Mouse (Mus musculus) ES-CJ7 (cell line): ENCODE data around the gene Ctnnbl1.

ENCODE experiments used
- DNase-seq: peaks from one replicate; pipeline ENCODE4 v3.0.0; 2011; ENCODE audit warnings: low read depth, low spot score

Gene Ctnnbl1

DNA sequence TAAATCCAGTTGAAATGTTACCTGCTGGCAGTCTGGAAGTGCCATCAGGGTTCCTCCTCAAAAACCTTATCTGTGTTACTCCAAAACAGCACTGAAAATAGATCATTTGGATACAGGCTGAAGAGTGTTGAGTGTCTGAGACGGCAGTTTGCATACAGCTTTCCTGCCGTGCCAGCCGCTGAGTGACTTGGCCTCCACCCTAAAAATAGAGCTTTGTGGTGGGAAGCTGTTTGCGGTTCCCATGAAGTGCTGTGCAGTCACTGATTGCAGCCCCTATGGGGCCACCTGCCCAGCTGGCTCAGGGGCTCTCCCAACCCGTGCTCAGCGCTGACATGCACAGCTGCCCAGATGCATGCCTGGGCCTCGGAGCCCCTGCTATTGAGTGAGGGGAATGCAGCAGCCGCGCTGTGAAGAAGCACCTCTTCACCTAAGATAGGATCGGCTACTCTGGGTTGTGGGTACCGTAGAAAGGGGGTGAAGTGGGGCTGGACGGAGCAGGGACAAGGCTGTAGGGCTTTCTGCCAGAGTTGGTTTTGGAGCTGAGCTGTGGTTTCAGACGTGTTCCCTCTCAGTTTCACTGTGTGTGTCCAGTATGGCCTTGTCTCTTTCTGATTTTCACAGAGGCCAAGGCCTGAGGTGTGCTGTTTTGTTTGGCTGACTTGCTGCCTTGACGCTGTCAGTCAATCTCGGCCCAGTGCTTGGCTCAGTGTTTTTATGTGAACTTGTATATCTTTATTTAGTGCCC is 81.5 kb downstream of the Ctnnbl1 start:
- no peak for DNase-seq

DNA sequence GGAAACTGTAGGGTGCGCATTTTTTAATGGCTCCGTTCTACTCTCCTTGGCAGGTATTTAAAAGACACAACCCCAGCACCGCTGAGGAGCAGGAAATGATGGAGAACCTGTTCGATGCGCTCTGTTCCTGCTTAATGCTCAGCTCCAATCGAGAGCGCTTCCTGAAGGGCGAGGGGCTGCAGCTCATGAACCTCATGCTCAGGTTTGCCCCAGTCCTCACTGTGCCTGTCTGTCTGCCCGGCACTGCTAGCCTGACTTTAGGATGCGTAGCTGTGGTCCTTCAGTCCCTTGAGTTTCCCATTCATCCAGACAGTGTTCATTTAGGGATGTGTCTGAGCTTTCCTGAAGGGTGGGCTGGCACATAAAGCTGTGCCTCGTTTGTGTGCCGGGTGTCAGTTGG is 82.2 kb downstream of the Ctnnbl1 start:
- no peak for DNase-seq

DNA sequence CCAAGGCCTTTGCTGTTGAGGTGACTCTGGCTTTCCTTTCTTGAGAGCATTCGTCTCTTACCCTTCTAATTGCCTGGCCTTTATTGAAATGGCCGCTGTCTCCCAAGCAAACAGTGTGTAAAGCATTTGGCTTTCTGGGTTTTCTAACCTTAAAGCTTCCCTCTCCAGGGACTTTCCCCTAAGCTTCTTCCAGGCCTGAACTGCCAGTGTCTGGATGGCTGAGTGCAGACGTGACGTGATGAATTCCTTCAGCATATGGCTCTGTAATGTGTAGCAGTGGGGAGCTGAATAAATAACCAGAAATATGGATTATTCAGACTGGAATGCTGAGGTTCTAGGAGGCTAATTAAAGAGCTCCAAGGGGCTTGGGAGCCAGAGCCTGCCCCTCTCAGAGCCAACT is 84.1 kb downstream of the Ctnnbl1 start:
- DNase-seq = no peak

DNA sequence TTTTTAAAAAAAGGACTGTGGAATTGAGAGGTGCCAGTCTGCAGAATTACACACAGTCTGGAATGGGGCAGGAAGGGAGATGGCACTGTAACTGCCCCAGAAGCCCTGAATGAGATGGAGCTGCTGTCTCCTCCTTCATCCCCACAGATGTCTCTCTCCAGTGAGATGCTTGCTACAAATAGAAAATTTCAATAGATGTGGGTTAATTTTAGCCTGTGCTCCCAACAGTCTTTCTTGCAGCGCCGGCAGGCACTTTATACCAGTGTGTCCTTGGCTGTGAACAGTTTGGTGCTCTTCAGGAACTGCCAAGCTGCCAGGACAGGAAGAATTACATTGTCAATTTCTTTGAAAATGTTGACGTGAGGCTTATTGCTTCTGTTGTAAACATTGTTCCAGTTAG is 86.3 kb downstream of the Ctnnbl1 start:
- DNase-seq = no peak

DNA sequence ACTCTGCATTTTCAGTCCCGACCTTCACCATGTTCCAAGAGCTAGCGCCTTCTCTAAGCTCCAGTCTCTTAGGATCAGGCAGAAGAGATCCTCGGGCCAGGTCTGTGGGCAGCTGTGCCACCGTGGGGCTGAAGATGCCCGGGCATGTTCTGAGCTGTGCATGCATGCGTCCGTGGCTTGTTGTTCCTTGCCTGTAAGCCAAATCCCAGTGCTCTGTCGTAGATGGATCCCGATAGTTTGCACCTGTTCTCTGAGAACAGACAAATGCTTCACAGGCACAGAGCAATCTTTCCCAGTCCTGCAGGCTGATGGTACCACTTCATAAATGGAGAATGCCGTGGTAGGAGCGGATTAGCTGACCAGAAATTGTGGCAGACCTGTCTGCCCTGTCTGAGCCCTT is 87.0 kb downstream of the Ctnnbl1 start:
- no peak for DNase-seq

DNA sequence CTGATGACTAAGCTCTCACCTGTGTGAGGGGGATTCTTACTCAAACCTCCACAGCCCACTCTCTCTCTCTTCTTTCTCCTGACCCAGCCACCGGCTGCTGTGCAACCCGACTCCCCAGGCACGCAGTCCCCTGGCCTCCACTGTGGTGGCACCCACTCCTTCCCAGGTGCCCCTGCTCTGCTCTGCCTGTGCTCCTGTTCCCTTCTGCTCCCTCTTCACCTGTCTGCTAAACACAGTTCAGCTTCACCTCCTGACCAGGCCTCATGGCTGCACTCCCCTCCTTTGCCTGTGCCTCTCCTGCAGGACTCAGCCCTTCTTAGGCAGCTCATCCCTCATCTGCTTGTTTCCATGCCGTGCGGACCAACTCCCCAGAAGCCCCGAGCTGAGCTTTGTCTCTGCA is 92.9 kb downstream of the Ctnnbl1 start:
- DNase-seq = no peak

DNA sequence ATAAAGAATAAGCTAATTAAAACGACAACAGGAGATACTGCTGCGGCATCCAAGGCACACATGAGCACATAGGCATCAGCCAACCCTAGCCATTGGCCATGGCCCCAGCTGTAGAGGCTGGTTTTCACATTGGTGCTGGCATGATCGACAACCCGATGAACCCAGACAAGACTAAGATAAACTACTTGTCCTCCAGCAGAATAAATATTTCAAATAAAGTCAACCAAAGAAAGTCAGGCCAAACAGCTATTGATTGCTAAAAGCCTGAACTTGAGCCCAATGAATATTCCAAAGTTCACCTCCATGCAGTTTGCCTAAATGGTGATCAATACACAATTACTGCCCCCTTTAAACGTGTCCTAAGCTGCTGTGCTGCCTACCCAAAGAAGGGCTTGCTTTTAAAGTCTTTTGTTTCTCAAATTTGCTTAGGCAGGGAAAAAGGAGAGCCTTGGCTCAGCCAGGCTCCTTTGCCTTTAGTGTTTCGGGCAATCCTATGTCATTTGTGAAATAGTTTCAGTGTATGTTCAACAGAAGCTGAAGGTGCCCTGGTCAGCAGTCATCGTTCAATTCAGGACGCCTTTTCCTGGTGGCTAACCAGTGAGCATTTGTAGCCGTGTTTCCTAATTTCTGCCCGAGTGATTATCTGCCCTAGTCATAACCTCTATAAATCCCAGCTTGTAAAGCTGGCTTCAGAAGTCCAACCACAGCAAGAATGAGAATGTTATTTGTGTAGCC is 93.6 kb downstream of the Ctnnbl1 start:
- DNase-seq = no peak

DNA sequence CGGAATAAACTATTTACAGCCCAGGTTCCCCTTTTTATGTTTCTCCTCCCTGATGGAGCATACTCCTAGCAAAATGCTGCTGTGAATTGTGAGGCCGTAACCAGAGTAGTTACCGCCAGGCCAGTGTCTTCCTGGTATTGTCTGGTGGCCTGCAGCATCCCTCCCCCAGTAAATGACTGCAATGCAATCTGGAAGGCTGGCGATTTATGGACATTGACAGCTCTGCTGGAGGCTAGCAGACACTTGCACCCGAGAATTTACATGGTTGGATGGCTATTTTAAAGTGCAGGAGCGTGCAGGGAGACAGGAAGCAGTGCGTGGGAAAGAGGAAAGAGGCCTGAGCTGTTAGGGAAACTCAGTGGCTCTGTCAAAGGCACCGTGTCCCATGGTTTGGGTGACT is 99.8 kb downstream of the Ctnnbl1 start:
- DNase-seq = no peak

DNA sequence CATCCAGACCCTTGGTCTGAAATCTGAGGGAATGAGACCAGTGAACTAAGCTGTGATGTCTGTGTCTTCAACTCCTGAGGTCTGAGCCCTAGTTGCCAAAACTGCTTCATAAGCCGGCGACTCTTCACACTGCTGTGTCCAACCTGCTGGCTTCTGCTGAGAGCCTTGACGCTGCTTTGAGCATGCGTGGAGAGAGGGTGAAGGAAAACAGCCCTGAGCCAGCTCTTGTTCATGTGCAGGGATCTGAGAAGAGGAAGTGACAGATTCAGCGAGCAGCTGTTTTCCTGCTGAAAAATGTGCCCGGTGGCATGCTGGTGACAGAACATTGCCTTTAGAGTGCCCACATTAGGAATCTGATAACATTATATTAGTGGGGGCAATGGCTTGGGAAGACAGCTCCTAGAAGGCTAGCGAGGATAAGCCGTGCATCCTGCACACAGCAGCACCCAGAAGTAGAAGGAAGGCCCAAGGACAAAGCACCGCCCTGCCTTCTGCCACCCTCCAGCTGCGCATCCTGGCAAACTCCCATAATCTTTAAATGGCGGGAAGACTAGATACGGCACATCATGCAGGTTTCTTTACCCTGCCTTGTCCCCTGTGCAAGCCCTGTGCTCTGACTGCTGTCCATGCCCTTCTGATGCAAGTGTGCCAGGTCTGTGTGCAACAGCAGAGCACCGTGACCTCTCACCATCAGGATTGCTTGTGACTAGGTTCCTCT is 101.2 kb downstream of the Ctnnbl1 start:
- no peak for DNase-seq

DNA sequence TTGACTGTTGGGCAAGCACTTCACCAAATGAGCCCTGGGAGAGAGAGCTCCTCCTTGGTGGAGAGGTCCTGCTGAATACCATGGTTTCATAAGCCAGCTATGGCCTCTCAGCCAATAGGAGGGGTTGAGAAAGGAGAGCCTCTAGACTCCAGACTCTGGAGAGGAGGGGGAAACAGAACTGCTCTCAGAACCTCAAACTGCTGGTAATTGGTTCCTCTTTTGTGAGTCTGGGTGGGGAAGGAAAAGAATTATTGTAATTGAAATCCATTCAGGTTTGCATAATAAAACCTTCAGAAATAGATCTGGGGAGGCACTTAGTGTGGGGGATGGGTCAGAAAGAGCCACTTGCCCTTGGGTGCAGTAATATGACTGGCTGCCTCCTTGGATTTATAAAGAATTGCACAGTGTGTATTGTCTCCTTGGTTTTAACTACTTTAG is 103.5 kb downstream of the Ctnnbl1 start:
- DNase-seq = peak; percentile 96

DNA sequence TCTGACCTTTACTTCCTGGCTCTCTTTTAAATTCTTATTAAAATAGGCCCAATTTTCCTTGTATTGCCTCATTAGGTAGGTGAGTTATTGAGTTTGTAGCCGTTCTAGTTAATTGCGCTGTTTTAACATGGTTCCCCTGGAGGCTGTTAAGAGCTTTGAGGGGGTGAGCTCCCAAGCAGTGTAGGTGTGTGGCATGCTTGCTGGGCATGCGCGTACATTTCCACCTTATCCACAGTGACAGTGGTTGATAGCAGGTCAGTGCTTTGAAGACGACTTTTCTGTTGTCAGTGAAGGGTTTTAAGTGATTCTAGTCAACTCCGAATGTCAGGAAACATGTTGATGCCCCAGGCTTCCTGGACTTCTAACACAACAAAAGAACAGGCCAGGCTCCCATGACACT is 103.9 kb downstream of the Ctnnbl1 start:
- peak; percentile 82 for DNase-seq

DNA sequence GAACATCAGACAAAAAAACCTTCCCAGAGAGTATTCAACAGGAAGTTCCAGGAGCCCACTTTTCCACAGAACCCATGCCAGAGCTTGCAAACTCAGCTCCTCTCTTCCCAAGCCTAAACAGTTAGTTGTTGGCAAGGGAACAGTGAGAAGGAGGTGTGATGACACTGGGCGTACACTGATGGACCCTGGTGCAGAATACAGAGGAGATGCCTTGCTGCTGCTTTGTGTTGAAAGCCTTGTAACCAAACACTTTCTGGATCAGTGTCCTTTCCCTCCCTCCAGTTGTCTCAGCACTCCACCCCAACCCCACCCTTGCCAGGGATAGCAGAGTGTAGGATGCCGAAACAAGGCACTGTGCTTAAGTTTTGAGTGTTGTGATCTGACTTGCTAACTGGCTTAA is 107.5 kb downstream of the Ctnnbl1 start:
- peak; percentile 71 for DNase-seq

DNA sequence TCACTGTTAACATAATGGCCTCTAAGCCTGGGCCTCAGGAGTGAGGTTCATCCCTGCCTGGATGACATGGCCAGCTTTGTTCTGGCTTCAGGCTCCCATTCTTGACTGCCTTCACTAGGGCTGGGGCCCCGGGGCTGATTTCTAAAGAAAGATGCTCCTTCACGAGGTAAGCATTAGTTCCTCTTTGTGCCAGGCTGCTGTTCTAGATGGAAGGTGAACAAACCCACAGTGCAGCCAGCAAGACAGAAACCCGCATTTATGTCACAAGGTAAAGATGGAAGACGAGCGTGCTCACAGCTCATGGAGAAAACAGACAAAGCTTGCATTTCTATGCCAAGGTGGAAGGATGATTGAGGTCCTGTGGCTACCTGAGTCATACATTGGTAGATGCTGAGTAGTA is 108.6 kb downstream of the Ctnnbl1 start:
- DNase-seq = no peak

DNA sequence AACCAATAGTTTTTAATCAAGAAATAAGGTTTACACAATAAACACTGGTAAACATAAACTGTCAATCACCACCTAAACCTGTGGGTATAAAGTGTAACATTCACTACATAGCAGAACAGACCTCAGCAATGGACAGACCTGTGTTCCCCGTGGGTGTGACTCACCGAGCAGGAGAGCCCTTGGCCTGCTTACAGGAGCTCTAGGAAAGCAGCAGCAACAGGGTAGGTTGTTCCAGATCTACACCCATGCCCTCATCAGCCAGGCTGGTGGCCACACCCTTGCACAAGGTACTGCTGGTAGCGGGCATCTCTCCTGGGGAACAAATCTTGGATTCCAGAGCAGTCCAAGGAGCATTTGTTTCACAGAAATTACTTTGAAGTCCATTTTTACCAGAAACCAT is 115.9 kb downstream of the Ctnnbl1 start:
- no peak for DNase-seq

DNA sequence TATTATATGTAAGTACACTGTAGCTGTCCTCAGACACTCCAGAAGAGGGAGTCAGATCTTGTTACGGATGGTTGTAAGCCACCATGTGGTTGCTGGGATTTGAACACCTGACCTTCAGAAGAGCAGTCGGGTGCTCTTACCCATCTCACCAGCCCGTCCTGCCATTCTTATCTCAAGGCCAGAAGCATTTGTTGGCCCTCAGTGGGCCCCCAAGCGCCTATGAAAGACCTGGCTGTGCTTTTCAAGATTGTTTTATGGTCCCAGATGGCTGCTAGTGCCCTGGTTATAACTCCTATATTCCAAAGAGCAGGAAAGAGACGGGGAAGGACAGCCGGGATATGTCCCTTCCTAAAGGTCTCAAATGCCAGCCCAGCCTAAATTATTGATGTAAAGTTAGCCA is 118.6 kb downstream of the Ctnnbl1 start:
- DNase-seq = no peak

DNA sequence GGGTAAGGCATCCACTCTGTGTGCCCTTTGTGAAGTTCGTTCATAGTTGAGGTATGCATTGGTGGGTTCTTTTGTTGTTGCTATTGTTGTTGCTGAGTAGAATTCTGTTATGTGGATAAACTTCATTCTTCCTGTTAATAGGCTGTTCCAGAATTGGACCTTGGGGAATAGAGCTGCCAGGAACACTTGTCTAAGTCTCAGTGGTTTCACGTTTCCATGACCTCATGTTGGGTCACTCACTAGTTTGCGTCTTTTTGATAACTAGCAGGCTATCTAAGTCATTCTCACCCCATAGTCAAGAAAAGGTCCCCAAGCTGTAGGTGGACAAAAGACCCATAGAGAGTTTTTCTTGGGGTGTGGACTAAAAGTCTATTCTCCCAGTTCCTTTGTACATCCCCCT is 120.3 kb downstream of the Ctnnbl1 start:
- no peak for DNase-seq

DNA sequence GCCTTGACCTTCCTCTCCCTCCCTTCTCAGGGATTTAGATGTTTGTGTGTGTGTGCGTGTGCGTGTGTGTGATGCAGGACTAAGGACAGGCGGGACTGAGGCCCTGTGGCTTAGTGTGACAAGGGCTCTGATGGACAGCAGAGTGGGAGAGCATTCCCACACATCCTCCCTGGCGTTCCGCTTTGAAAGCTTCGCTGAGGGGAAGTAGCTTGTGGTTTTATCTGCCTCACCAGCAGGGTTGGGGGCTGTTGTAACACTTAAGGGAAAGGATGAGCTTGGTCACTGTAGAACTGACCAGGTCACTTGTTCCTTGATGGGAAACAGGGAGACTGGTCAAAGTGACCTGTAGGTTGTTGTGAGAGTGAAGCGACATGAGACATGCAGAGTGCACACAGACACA is 121.1 kb downstream of the Ctnnbl1 start:
- no peak for DNase-seq

DNA sequence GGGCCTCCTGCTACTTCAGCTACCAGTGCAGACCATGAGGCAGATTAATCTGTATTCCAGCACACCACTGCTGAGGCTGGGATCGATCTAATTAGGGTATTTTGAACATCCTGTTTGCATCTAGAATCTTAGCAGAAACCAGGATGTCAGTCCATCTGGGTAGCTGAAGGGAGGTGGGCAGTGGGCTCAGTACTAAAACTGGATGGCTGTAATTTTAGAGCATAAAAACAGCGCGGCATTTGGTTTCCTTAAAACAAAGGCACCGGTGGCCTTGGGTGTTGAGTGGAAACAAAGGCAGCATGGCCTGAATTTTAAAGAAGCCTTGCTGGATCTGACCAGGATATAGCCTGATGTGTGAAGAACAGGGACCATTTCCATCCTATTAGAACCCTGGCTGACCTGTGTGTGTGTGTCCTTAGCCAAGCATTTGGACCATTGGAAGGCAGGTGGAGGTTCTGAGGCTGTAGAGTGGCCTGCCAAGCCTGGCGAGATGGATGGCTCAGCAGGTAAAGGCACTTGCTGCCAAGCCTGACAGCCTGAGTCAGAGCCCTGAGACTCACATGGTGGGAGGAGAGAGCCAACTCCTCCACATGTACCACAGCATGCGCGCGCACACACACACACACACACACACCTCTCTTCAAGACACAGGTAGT is 122.0 kb downstream of the Ctnnbl1 start:
- DNase-seq = no peak

DNA sequence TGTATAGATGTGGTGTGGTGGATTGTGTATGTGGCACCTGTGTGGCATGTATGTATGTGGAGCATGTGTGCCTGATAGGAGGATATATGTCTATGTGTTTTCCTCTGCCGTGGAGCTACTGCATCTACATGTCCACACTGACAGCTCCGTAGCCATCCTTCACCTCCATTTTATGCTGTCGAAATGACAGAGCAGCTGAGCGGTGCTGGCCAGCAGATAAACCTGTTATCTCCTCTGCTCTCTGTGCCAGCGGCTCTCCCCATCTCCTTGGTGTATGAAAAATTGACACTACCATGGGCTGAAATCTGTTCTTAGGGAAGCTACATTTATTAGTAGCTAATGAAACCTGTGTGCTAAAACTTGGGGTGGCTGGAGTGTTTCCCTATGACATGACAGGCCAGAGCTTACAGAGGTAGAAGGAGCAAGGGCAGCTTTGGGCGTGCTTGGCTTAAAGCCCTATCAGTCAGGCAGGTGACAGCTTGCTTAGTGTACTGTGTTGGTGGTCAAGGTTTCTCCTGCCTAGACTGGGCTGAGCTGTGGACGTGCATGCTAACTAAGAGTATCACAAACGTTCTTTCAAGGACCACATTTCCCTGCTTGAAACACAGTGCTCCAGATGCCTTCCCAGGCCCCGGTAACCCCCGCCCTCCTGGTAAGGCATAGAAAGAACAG is 124.2 kb downstream of the Ctnnbl1 start:
- DNase-seq = no peak

DNA sequence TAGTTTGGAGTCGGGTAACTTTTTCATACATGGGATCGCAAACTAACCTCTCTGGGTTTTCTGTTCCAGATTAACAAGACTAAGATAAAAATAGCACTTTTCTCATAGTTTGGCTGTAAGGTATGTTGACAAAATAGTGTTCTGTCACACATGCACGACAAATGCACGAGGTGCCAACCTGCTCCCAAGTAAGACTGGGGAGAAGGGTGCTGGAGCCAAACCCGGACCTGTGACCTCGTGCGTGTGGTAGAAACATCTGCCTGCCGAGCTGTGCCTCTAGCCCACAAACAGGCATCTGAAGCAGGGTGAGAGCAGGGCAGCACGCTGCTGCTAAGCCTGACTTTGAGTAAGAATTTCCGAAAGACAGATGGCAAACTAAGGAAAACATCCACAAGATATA is 125.1 kb downstream of the Ctnnbl1 start:
- DNase-seq = no peak

DNA sequence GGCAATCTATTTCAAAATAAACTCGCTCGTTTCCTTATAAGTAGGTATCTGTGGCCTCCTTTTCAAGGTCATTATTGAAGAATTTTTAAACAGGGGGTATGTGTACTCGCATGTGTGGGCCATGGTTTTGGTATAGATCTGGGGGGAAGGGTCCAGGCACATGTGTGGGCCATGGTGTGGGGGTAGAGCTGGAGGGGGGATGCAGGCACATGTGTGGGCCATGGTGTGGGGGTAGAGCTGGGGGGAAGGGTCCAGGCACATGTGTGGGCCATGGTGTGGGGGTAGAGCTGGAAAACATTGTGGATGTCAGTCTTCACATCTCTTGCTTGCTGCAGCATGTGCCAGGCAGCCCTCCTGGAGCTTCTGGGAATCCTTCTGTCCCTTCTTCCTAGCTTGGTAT is 129.9 kb downstream of the Ctnnbl1 start:
- DNase-seq = no peak

DNA sequence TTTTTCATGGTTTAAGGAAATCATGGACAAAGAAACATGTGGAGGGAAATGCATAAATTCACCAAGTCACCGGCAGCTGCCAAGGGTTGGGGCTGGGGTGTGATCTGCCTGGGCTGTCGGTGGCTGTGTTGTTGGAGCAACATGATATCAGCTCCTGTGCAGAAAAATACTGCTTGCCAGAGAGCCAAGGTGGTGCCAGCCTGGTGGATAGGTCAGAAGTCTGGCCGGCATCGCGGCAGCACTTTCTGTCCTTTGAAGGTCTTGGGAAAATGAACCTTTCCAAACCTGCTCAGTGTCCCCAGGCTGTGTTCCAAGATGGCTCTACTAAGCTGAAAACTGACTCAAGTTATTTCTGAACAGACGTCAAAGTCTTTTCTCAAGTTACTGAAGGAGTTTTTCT is 133.0 kb downstream of the Ctnnbl1 start:
- DNase-seq = no peak
